Mouse (Mus musculus): Measurements from ENCODE around the gene Pabpc6.

GRCm38 (mm10) chr17:9643657-9644180 is 25.8 kb downstream of the Pabpc6 start:
- no peak for TF ChIP-seq POLR2A (IDR thresholded peaks at IDR 0.05; ENCODE audit: insufficient read depth, low read depth, low read length)
- no peak for TF ChIP-seq CTCF (IDR thresholded peaks at IDR 0.05)
- TF ChIP-seq EP300 (IDR thresholded peaks at IDR 0.05; ENCODE audit: insufficient read depth, low read depth, low read length): no peak
